Mouse (Mus musculus) heart, adult 2 months (tissue): ENCODE measurements around the gene Stox2. TPM values are rescaled to one million over a fixed set of nuclear protein-coding genes. Genes with fewer than 3 reads are reported as not detected.

Experiments
- DNase-seq, 2 experiments: peaks; one replicate each; pipeline ENCODE4 v3.0.0; 2021
- H3K27ac ChIP-seq: fragments of 200-600 bp; 2 replicates; pipeline ENCODE4 v1.8.1; 2022
- H3K27me3 ChIP-seq: fragments of 200-500 bp; 2 replicates; pipeline ENCODE4 v1.6.1; 2012; ENCODE audit warnings: mild to moderate bottlenecking, low read length, inconsistent platforms, mixed read lengths; ENCODE audit not compliant: control insufficient read depth, insufficient read depth
- H3K36me3 ChIP-seq: fragments of 200-500 bp; 2 replicates; pipeline ENCODE4 v1.6.1; 2012; ENCODE audit warnings: low read length, inconsistent platforms; ENCODE audit not compliant: control insufficient read depth, insufficient read depth
- H3K4me1 ChIP-seq: fragments of 200-500 bp; 2 replicates; pipeline ENCODE4 v1.6.1; 2011; ENCODE audit warnings: low read length; ENCODE audit not compliant: control insufficient read depth, insufficient read depth
- H3K4me3 ChIP-seq: fragments of 200-600 bp; 2 replicates; pipeline ENCODE4 v1.8.1; 2022
- H3K79me2 ChIP-seq: fragments of 200-500 bp; replicated peaks from 2 replicates; pipeline ENCODE4 v1.6.1; 2012; ENCODE audit warnings: mild to moderate bottlenecking, inconsistent platforms, low read length, moderate library complexity, mixed read lengths; ENCODE audit not compliant: control insufficient read depth, insufficient read depth
- H3K9ac ChIP-seq: fragments of 200-500 bp; 2 replicates; pipeline ENCODE4 v1.6.1; 2012; ENCODE audit warnings: low read depth, mild to moderate bottlenecking, control low read depth, inconsistent platforms, low read length, mixed read lengths
- CTCF ChIP-seq: fragments of 200-600 bp; IDR thresholded peaks from 2 replicates; pipeline ENCODE4 v1.8.1; 2022; ENCODE audit warnings: antibody characterized with exemption, mild to moderate bottlenecking, moderate library complexity
- EP300 ChIP-seq: fragments of 200-500 bp; IDR thresholded peaks from 2 replicates; pipeline ENCODE4 v1.6.1; 2011; ENCODE audit warnings: low read depth, low read length, control low read depth; ENCODE audit not compliant: insufficient read depth
- POLR2A ChIP-seq: fragments of 200-500 bp; IDR thresholded peaks from 2 replicates; pipeline ENCODE4 v1.6.1; 2011; ENCODE audit warnings: mild to moderate bottlenecking, low read depth, low read length, control low read depth; ENCODE audit not compliant: insufficient read depth
- WGBS: fragments of 180-500 bp; shearing (Covaris S2); methylation state at CpG from one replicate; pipeline ENCODE4 v1.1.7; 2018; 5-methylcytosine and 5-hydroxymethylcytosine counted together
- intact Hi-C: fragments of 180-260 bp; cut with DNase I; formaldehyde crosslinking; loops from one replicate; pipeline ENCODE4 v1.15.1; 2025
- polyA plus RNA-seq: library from polyadenylated mRNA; depleted of rRNA; stranded (reverse); fragments of >200 nt; gene quantifications from 2 replicates; pipeline ENCODE4 v1.2.3, GENCODE M21; 2012
- total RNA-seq, 2 experiments: library from RNA; stranded (reverse); gene quantifications; 2 replicates each; pipeline ENCODE4 v1.2.3; 2021

Gene Stox2
- total and polyA plus RNA-seq, 3 experiments = 2.6 to 11.3 (median 10.1) TPM

- 1% methylated on average over 70 of the region's 78 CpGs for WGBS
- Histone ChIP-seq H3K36me3 (no peaks in the 10 kb centered on the region), H3K4me3 (peak overlapping the region; percentile 63), H3K27me3 (no peaks in the 10 kb centered on the region), H3K4me1 (peaks cover 6% of the 10 kb centered on the region), H3K79me2 (peaks cover 9% of the 10 kb centered on the region), H3K27ac (peak overlapping the region; percentile 77), H3K9ac (peak overlapping the region; percentile 79)
- peak; percentile 18 for TF ChIP-seq CTCF
- TF ChIP-seq EP300 = no peak
- TF ChIP-seq POLR2A = no peak
- DNase-seq = peak; percentile 59 to 67
- intact Hi-C loops = loop anchor here (5.0 kb wide), 2 partner anchors 59 to 79 kb away; no protein-coding TSS in a partner anchor
Observed at GRCm38 (mm10) chr8:47288131-47288865, 157.9 kb downstream of the Stox2 start.

DNA sequence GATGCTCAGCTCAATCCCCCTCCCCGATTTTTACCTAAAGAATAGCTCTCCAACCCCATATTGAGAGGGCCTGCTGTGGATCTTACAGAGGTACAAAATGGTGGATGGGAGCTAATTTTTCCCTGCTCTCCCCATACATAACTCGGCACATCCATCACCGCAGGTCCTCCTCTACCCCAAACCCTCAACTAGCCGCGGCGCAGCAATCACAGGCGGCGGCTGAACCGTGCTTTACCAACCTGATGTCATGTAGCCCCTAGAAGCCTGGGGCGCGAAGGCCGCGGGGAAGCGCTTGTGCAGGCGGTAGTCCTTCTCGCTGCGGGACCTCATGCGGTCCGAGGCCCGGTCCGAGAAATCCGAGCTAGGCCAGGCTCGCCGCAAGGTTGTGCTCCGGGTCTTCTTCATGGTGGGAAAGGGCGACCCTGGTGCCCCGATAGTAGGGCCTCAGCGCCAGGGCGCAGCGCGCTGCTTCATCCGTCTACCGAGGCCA, 158.5 kb downstream of the Stox2 start:
- WGBS = 13% methylated on average over 33 of the region's 33 CpGs
- H3K9ac ChIP-seq = peak overlapping the region; percentile 79
- peaks cover 9% of the 10 kb centered on the region for H3K79me2 ChIP-seq
- H3K27me3 ChIP-seq = no peaks in the 10 kb centered on the region
- H3K27ac ChIP-seq = no peak overlapping the region
- no peaks in the 10 kb centered on the region for H3K36me3 ChIP-seq
- DNase-seq = peak; percentile 24 to 58
- peaks cover 6% of the 10 kb centered on the region for H3K4me1 ChIP-seq
- TF ChIP-seq POLR2A (no peak), CTCF (no peak), EP300 (no peak)
- intact Hi-C loops = loop anchor here (5.0 kb wide), 2 partner anchors 60 to 80 kb away; no protein-coding TSS in a partner anchor
- H3K4me3 ChIP-seq = peak overlapping the region; percentile 63

DNA sequence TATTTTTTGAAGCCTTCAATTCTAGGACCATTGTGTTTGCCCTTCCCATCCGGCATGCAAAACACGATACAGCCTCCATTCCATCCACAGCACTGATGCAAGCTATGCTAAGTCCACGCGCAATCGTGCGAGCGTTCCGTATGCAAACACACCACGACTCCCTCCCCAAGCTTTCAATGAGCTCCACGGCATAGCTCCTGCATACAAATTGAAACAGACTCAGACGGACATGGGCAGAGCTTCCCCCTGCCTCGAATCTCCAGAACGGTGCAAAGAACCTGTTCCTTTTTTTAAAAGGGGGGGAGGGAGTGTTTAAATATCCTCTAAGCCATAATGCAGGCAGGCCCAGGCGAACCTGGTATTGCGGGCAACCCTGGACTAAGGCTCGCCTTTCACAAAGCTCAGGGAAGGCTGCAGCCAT, 159.0 kb downstream of the Stox2 start:
- DNase-seq = no peak
- intact Hi-C loops = loop anchor here (5.0 kb wide), 2 partner anchors 60 to 80 kb away; no protein-coding TSS in a partner anchor
- peaks cover 9% of the 10 kb centered on the region for H3K79me2 ChIP-seq

GRCm38 (mm10) chr8:47286081-47286700, 160.0 kb downstream of the Stox2 start:
- TF ChIP-seq EP300 = no peak
- TF ChIP-seq POLR2A = no peak
- TF ChIP-seq CTCF = no peak
- Histone ChIP-seq H3K27ac (no peak overlapping the region), H3K4me3 (no peak overlapping the region), H3K27me3 (no peaks in the 10 kb centered on the region), H3K36me3 (no peaks in the 10 kb centered on the region), H3K9ac (no peak overlapping the region), H3K4me1 (peaks cover 6% of the 10 kb centered on the region), H3K79me2 (peaks cover 13% of the 10 kb centered on the region)
- intact Hi-C loops = loop anchor here (5.0 kb wide), 2 partner anchors 61 to 81 kb away; no protein-coding TSS in a partner anchor
- no peak for DNase-seq
- 90% methylated on average over 12 of the region's 12 CpGs for WGBS

More for the DNA sequence above, 159.0 kb downstream of the Stox2 start:
- no peaks in the 10 kb centered on the region for H3K36me3 ChIP-seq
- peak overlapping the region; percentile 79 for H3K9ac ChIP-seq
- H3K4me3 ChIP-seq = peak overlapping the region; percentile 63
- no peak overlapping the region for H3K27ac ChIP-seq
- no peaks in the 10 kb centered on the region for H3K27me3 ChIP-seq
- H3K4me1 ChIP-seq = peaks cover 6% of the 10 kb centered on the region
- whole genome bisulfite sequencing = 41% methylated on average over 16 of the region's 16 CpGs
- TF ChIP-seq CTCF = no peak
- no peak for TF ChIP-seq EP300
- TF ChIP-seq POLR2A = no peak

- WGBS = 84% methylated on average over 6 of the region's 6 CpGs
- no peak overlapping the region for H3K27ac ChIP-seq
- no peaks in the 10 kb centered on the region for H3K27me3 ChIP-seq
- intact Hi-C loops = loop anchor here (5.0 kb wide), 2 partner anchors 62 to 82 kb away; no protein-coding TSS in a partner anchor
- peaks cover 13% of the 10 kb centered on the region for H3K79me2 ChIP-seq
- TF ChIP-seq POLR2A (no peak), CTCF (no peak), EP300 (no peak)
- no peaks in the 10 kb centered on the region for H3K36me3 ChIP-seq
- H3K4me1 ChIP-seq = peaks cover 6% of the 10 kb centered on the region
- DNase-seq = no peak
- H3K4me3 ChIP-seq = no peak overlapping the region
- H3K9ac ChIP-seq = no peak overlapping the region
Observed at GRCm38 (mm10) chr8:47285435-47285834, 160.7 kb downstream of the Stox2 start.
